Mouse (Mus musculus) midbrain, postnatal 0 days (tissue): ENCODE measurements around the gene St6galnac6. TPM values are rescaled to one million over a fixed set of nuclear protein-coding genes. Genes with fewer than 3 reads are reported as not detected.

Experiments used
- ATAC-seq: fragments of 200-750 bp; cut with Nextera tagmentation; 2 replicates; pipeline ENCODE4 v1.8.0; 2017; ENCODE audit warnings: moderate number of reproducible peaks, mild to moderate bottlenecking, moderate TSS enrichment, moderate library complexity; ENCODE audit not compliant: low FRiP score
- DNase-seq: peaks from one replicate; pipeline ENCODE4 v3.0.0-alpha.2; 2015; ENCODE audit warnings: low spot score
- H3K27ac ChIP-seq: fragments of 300-500 bp; sonication (generic); 2 replicates; pipeline ENCODE4 v1.5.1; 2014; ENCODE audit warnings: low read depth, mild to moderate bottlenecking, low read length, mixed read lengths
- H3K27me3 ChIP-seq: fragments of 300-500 bp; sonication (generic); 2 replicates; pipeline ENCODE4 v1.6.1; 2014; ENCODE audit warnings: low read length, control low read depth, mixed read lengths; ENCODE audit not compliant: insufficient read depth
- H3K36me3 ChIP-seq: fragments of 300-500 bp; sonication (generic); 2 replicates; pipeline ENCODE4 v1.6.1; 2014; ENCODE audit warnings: low read length, control low read depth, mixed read lengths; ENCODE audit not compliant: insufficient read depth
- H3K4me1 ChIP-seq: fragments of 300-500 bp; sonication (generic); 2 replicates; pipeline ENCODE4 v1.6.1; 2014; ENCODE audit warnings: mild to moderate bottlenecking, control low read depth, antibody characterized with exemption, low read length, mixed read lengths; ENCODE audit not compliant: insufficient read depth
- H3K4me2 ChIP-seq: fragments of 300-500 bp; sonication (generic); 2 replicates; pipeline ENCODE4 v1.6.1; 2014; ENCODE audit warnings: low read depth, mild to moderate bottlenecking, low read length, mixed read lengths; ENCODE audit not compliant: poor library complexity, severe bottlenecking
- H3K4me3 ChIP-seq: fragments of 300-500 bp; sonication (generic); 2 replicates; pipeline ENCODE4 v1.5.1; 2014; ENCODE audit warnings: low read depth, mild to moderate bottlenecking, low read length, moderate library complexity
- H3K9ac ChIP-seq: fragments of 300-500 bp; sonication (generic); replicated peaks from 2 replicates; pipeline ENCODE4 v1.6.1; 2014; ENCODE audit warnings: mild to moderate bottlenecking, low read length, moderate library complexity, mixed read lengths; ENCODE audit not compliant: poor library complexity, severe bottlenecking
- H3K9me3 ChIP-seq: fragments of 300-500 bp; sonication (generic); 2 replicates; pipeline ENCODE4 v1.6.1; 2016; ENCODE audit warnings: low read length, control low read depth
- CTCF ChIP-seq: IDR thresholded peaks from 2 replicates; pipeline ENCODE4 v1.5.1; 2016; ENCODE audit warnings: antibody characterized with exemption, mild to moderate bottlenecking
- WGBS: fragments of 180-500 bp; shearing (Covaris S2); extraction: QIAGEN DNeasy Blood & Tissue Kit; methylation state at CpG from one replicate; pipeline ENCODE4 v1.1.7; 2014; 5-methylcytosine and 5-hydroxymethylcytosine counted together
- polyA plus RNA-seq: library from polyadenylated mRNA; unstranded; fragments of >200 nt; fragmentation: Nextera tagmentation; extraction: Ambion mirVana; gene quantifications from 2 replicates; pipeline ENCODE4 v1.2.1, GENCODE M21; 2015
- total RNA-seq: library from RNA; depleted of rRNA; stranded (reverse); fragments of >200 nt; gene quantifications from 2 replicates; pipeline ENCODE4 v1.2.3, GENCODE M21; 2014

The St6galnac6 gene
- total and polyA plus RNA-seq, 2 experiments from 2014 or later: 45.2 to 166 TPM

DNA sequence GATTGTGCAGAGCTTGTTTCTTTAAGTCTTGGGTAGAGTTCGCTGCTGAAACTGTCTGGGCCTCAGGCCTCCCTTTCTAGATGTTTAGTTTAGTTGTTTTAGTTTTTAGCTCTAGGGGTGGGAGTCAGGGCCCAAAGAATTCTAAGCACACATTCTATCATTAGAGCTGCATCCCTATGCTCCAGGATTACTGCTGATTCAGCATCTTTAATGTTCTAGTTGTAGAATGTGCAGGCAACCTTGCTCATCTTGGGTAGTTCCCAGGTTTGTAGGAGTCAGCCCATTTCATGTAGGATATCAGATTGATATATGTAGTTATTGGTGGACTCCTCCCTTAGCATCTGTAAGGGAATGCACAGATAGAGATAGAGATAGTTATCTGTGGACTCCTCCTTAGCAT, 17.6 kb downstream of the St6galnac6 start:
- no peak overlapping the region for H3K4me2 ChIP-seq
- H3K4me3 ChIP-seq: no peak overlapping the region
- 88% methylated on average over 1 of the region's 1 CpGs for WGBS
- H3K27me3 ChIP-seq: no peaks in the 10 kb centered on the region
- H3K27ac ChIP-seq: no peak overlapping the region
- H3K9ac ChIP-seq: no peak overlapping the region
- DNase-seq (no peak), ATAC-seq (no peak)
- TF ChIP-seq CTCF: no peak
- peaks cover 5% of the 10 kb centered on the region for H3K36me3 ChIP-seq
- no peaks in the 10 kb centered on the region for H3K9me3 ChIP-seq
- H3K4me1 ChIP-seq: no peaks in the 10 kb centered on the region

DNA sequence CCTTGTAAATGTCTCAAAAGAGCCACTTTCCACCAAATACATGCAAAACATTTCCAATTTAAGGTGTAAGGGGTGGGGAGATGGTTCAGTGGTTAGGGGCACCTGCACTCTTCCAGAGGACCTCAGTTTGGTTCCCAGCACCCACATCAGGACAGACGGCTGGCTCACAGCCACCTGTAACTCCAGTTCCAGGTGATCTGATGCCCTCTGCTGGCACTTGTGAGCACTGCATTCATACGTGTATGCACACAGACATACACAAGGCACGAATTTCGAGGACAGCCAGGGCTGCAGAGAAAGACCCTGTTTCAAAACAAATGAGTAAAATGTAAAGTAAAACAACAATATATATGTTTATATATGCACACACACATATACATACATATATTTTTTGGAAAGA, 18.1 kb downstream of the St6galnac6 start:
- no peak for ATAC-seq
- Histone ChIP-seq H3K27me3 (no peaks in the 10 kb centered on the region), H3K4me3 (no peak overlapping the region), H3K9ac (no peak overlapping the region), H3K27ac (no peak overlapping the region), H3K9me3 (no peaks in the 10 kb centered on the region), H3K4me1 (no peaks in the 10 kb centered on the region), H3K36me3 (peaks cover 5% of the 10 kb centered on the region), H3K4me2 (no peak overlapping the region)
- DNase-seq: no peak
- TF ChIP-seq CTCF: peak; percentile 64
- WGBS: 91% methylated on average over 4 of the region's 4 CpGs

DNA sequence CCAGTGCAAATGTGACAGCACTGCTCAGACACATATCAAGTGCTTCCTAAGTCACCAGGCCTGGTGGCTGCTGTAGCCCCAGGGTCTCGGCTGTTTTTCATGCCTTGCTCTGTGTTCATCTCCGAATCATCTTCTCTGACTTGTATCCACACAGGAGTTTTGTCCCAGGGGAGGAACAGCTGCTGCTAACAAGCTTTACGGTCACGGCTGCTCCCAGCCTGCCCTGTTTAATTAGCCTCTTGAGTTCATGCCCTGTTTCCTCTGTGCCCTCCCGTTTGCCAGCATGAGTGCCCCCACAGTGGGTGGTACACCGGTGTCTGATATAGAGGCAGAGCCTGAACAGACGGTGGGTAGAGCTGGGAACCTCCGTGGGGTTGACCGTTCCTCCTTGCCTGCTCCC, 18.5 kb downstream of the St6galnac6 start:
- no peaks in the 10 kb centered on the region for H3K9me3 ChIP-seq
- no peak overlapping the region for H3K4me3 ChIP-seq
- H3K4me1 ChIP-seq: no peaks in the 10 kb centered on the region
- DNase-seq (peak; percentile 43), ATAC-seq (no peak)
- no peak overlapping the region for H3K4me2 ChIP-seq
- no peak overlapping the region for H3K9ac ChIP-seq
- no peaks in the 10 kb centered on the region for H3K27me3 ChIP-seq
- 34% methylated on average over 9 of the region's 9 CpGs for WGBS
- TF ChIP-seq CTCF: no peak
- H3K36me3 ChIP-seq: peaks cover 5% of the 10 kb centered on the region
- no peak overlapping the region for H3K27ac ChIP-seq

DNA sequence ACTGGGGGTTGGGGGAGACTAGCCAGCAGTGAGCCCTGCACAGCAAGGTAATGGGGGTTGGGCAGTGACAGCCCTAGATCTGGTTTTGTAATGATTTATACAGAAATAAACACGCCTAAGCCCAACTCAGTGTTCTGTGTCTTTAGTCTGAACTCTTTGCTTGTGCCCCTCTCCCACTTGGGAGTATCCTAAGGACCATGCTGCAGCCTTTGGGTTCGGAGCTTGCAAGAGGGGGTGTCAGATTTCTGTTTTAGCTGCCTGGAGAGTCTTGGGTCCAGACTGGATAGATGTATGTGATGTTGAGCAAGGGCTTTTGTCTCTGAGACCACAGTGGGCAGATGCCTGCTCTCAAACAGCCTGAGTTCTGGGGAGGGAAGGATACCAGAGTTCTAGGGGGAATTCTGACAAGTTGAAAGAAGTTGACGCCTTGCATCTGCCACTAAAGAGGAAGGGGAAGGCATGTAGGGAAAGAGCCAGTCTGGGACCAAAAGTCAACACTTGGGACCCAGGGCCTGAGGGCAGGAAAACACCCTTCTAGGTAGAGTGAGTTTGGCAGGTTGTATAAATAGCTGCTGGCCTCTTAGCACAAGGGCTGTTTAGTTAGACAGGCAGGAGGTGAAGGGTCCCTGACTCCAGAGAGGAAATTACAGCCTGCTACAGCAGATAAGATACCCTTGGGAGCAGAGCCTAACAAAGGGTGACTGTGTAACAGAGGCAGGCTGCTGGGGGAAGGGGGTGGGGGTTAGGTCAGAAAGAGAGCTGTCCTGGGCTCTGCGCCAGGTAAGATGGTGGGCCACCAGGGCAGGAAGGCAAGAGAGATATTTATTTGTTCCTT, 21.4 kb downstream of the St6galnac6 start:
- Histone ChIP-seq H3K9ac (no peak overlapping the region), H3K4me3 (no peak overlapping the region), H3K27ac (peak overlapping the region; percentile 43; the same call in 1 of the 2 replicates), H3K27me3 (no peaks in the 10 kb centered on the region), H3K36me3 (no peaks in the 10 kb centered on the region; the same call in 1 of the 2 replicates), H3K4me2 (no peak overlapping the region), H3K9me3 (no peaks in the 10 kb centered on the region), H3K4me1 (peaks cover 2% of the 10 kb centered on the region; the same call in 1 of the 2 replicates)
- TF ChIP-seq CTCF: no peak
- 51% methylated on average over 4 of the region's 4 CpGs for WGBS
- ATAC-seq: no peak
- DNase-seq: peak; percentile 61

DNA sequence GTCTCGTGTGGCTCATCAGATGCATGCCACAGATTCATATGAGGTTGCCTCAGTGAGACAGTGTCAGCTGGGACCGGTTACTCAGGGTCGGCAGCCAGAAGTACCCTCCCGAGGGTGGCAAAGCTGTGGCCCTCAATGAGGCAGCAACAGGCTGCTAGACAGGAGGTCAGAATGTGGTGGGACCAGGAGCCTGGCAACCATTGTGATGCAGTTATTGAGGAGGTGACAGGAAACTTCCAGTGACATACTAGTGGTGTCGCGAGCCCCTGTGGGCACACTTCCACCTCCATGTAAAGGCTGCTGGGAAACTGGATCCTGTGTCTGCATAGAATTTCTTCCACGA, 22.0 kb downstream of the St6galnac6 start, which contains the start of gene Ak1:
Ak1 (plus strand) TSS at position 242 of the 343 bp plus-strand sequence.
- WGBS: 42% methylated on average over 7 of the region's 7 CpGs
- Histone ChIP-seq H3K27ac (peak within 1 kb of the TSS; percentile 43; the same call in 1 of the 2 replicates), H3K27me3 (no peaks in the 10 kb centered on the region), H3K4me3 (no peak within 1 kb of the TSS), H3K4me1 (peaks cover 8% of the 10 kb centered on the region), H3K9ac (no peak within 1 kb of the TSS), H3K9me3 (no peaks in the 10 kb centered on the region), H3K4me2 (no peak within 1 kb of the TSS), H3K36me3 (no peaks in the 10 kb centered on the region)
- no peak for TF ChIP-seq CTCF
- ATAC-seq (no peak), DNase-seq (no peak)

DNA sequence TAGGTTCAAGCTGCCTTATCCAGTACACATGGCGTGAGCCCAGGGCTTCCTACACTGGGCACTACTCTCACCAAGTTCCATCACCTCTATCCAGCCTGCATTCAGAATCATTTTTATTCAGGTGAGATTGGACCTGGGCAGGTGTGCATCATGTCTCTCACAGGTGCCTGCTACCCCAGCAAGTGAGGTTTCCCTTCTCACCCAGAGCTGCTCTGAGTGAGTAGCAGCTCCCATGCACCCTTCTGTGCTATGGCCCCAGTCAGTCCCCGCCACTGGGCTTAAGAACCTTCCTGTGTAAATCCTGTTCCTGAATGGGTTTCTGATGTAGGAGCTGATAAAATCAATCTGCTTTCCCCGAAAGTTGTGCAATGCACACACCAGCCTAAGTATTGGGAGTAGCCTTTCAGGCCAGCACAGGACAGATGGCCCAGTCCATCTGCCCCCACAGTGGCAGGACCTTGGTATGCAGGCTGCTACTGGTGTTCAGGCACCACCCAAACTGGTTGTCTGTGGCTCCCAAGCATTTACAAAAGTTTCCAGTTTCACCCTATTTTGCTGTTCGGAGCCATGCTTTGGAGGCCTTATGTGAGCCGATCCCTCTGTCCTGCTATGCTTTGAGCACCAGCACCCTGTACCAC, 24.7 kb downstream of the St6galnac6 start:
- DNase-seq (no peak), ATAC-seq (no peak)
- Histone ChIP-seq H3K27ac (no peak overlapping the region), H3K9me3 (no peaks in the 10 kb centered on the region), H3K9ac (no peak overlapping the region), H3K4me1 (peaks cover 28% of the 10 kb centered on the region), H3K27me3 (no peaks in the 10 kb centered on the region), H3K4me2 (no peak overlapping the region), H3K36me3 (no peaks in the 10 kb centered on the region), H3K4me3 (no peak overlapping the region)
- TF ChIP-seq CTCF: no peak
- 81% methylated on average over 5 of the region's 5 CpGs for WGBS
